Mouse (Mus musculus): Measurements from ENCODE around the gene Errfi1.

The Errfi1 gene

GRCm38 (mm10) chr4:150917336-150918027 lies 63.8 kb downstream of the Errfi1 start:
- no peak for DNase-seq

All from right cerebral cortex, postnatal 25 days (tissue).